Mouse (Mus musculus): ENCODE data around the gene Timm9.
"Not testable (repeated sequence)": the region's sequence is repeated elsewhere in the genome, so short reads cannot be mapped to it uniquely, and the experiment has no call there.

Gene Timm9

DNA sequence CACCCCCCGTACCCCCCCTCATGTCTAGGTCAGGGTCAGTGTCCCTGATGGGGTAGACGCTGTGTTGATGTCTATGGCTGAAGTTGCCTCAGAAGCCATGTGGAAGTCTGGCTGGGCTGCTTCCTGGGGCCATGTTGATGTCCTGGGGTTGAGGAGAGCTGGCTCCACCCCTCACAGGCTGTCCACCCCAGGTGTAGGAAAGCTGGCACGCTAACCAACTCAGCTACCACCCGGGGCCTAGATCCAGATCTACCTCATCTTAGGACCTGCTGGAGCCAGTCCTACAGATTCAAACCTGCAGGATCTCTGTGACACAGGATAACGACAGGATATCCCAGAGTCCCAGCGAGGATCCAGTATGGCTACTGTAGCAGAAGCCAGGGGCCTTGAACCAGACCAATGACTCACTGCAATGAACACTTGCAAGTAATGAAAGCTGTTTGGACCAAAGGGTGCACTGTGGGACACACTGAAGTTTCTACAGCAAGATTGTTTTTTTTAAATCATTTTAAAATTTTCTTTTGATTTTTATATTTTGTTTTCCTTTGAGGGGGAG is 29.2 kb downstream of the Timm9 start:
- DNase-seq (ENCODE audit: low spot score in 2 of 2), result peak in 1 of 2 experiments; percentile 50

DNA sequence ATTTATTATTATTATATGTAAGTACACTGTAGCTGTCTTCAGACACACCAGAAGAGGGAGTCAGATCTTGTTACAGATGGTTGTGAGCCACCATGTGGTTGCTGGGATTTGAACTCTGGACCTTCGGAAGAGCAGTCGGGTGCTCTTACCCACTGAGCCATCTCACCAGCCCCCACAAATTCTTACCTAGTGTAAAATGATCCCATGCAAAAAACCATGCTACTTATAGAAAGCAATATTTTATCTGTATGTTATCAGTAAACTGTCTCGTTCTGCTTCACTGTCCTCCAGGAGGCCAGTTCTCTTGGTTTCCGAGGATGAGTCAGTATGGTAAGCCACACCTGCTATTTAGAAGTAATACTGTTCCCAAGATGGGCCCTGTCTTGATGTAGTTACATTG is 32.2 kb downstream of the Timm9 start:
- not testable (repeated sequence) for DNase-seq (ENCODE audit: low spot score in 2 of 2)

DNA sequence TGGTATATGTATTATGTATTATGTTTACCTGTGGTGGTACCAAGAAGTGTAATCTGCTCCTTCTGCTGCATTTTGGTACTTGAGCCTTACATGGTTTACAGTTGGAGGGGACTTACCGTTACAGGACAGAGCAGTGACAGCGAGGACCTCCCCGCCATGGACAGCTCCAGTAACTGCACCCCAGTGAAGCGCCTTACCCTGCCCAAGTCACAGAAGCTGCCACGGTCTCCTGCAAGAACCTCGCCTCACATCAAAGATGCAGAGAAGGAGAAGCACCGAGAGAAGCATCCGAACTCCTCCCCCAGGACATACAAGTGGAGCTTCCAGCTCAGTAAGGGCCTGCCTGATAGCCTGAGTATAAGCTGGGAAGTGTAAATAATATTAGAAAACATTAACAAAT is 50.2 kb downstream of the Timm9 start:
- peak in 1 of 2 experiments; percentile 51 for DNase-seq (ENCODE audit: low spot score in 2 of 2)
